Mouse (Mus musculus) embryonic stem cell, embryonic (primary cell): Measurements from ENCODE around the gene Gpkow.

ENCODE experiments used
- CTCF ChIA-PET, 4 experiments: fragments of 300-600 bp in 2 of 4; fragments of 350-600 bp in 2 of 4; sonication (Branson Sonifier 250); formaldehyde crosslinking; loops; one replicate each; lab custom pipeline; 2022; ENCODE audit warnings: inconsistent platforms in 2 of 4; lab: Charles Lee
- POLR2A ChIA-PET, 4 experiments: fragments of 300-600 bp in 2 of 4; fragments of 350-600 bp in 2 of 4; sonication (Branson Sonifier 250); formaldehyde crosslinking; loops; one replicate each; lab custom pipeline; 2022; ENCODE audit warnings: antibody characterized with exemption in 4 of 4, inconsistent platforms in 1 of 4; lab: Charles Lee

Gpkow gene

DNA sequence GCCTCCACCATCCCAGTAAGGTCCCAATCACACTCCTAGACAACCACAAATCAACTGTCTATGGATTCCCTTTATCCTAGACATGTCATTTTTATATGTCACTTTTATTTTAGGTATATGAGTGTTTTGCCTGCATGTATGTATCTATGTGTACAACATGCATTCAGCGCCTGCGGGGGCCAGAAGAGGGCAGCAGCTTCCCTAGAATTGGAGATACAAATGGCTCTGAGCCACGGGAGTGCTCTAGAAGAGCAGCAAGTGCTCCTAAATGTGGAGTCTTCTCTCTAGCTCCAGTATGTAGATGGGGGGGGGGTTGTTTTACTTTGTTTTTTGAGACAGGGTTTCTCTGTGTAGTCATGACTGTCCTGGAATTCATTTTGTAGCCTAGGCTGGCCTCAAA, 56.7 kb downstream of the Gpkow start:
- ChIA-PET POLR2A (interaction anchor here in 2 of 4 experiments (0.5 to 1.3 kb wide), 6 partner anchors 10 to 306 kb away, joined by 3 read pairs; partner anchors contain the start of gene Gripap1 (in 1 of the 2)), CTCF (interaction anchor here in 3 of 4 experiments (0.6 to 1.7 kb wide), 9 partner anchors 15 to 264 kb away, joined by 3 to 7 read pairs (median 4); no protein-coding TSS in a partner anchor)
